Mouse (Mus musculus) midbrain, postnatal 0 days (tissue): Measurements from ENCODE around the gene C1ra. TPM values are rescaled to one million over a fixed set of nuclear protein-coding genes. Genes with fewer than 3 reads are reported as not detected.

Experiments used
- ATAC-seq: fragments of 200-750 bp; cut with Nextera tagmentation; 2 replicates; pipeline ENCODE4 v1.8.0; 2017; ENCODE audit warnings: moderate number of reproducible peaks, mild to moderate bottlenecking, moderate TSS enrichment, moderate library complexity; ENCODE audit not compliant: low FRiP score
- DNase-seq: peaks from one replicate; pipeline ENCODE4 v3.0.0-alpha.2; 2015; ENCODE audit warnings: low spot score
- H3K27ac ChIP-seq: fragments of 300-500 bp; sonication (generic); 2 replicates; pipeline ENCODE4 v1.5.1; 2014; ENCODE audit warnings: low read depth, mild to moderate bottlenecking, low read length, mixed read lengths
- H3K27me3 ChIP-seq: fragments of 300-500 bp; sonication (generic); 2 replicates; pipeline ENCODE4 v1.6.1; 2014; ENCODE audit warnings: low read length, control low read depth, mixed read lengths; ENCODE audit not compliant: insufficient read depth
- H3K36me3 ChIP-seq: fragments of 300-500 bp; sonication (generic); 2 replicates; pipeline ENCODE4 v1.6.1; 2014; ENCODE audit warnings: low read length, control low read depth, mixed read lengths; ENCODE audit not compliant: insufficient read depth
- H3K4me1 ChIP-seq: fragments of 300-500 bp; sonication (generic); 2 replicates; pipeline ENCODE4 v1.6.1; 2014; ENCODE audit warnings: mild to moderate bottlenecking, control low read depth, antibody characterized with exemption, low read length, mixed read lengths; ENCODE audit not compliant: insufficient read depth
- H3K4me2 ChIP-seq: fragments of 300-500 bp; sonication (generic); 2 replicates; pipeline ENCODE4 v1.6.1; 2014; ENCODE audit warnings: low read depth, mild to moderate bottlenecking, low read length, mixed read lengths; ENCODE audit not compliant: poor library complexity, severe bottlenecking
- H3K4me3 ChIP-seq: fragments of 300-500 bp; sonication (generic); 2 replicates; pipeline ENCODE4 v1.5.1; 2014; ENCODE audit warnings: low read depth, mild to moderate bottlenecking, low read length, moderate library complexity
- H3K9ac ChIP-seq: fragments of 300-500 bp; sonication (generic); replicated peaks from 2 replicates; pipeline ENCODE4 v1.6.1; 2014; ENCODE audit warnings: mild to moderate bottlenecking, low read length, moderate library complexity, mixed read lengths; ENCODE audit not compliant: poor library complexity, severe bottlenecking
- H3K9me3 ChIP-seq: fragments of 300-500 bp; sonication (generic); 2 replicates; pipeline ENCODE4 v1.6.1; 2016; ENCODE audit warnings: low read length, control low read depth
- CTCF ChIP-seq: IDR thresholded peaks from 2 replicates; pipeline ENCODE4 v1.5.1; 2016; ENCODE audit warnings: antibody characterized with exemption, mild to moderate bottlenecking
- WGBS: fragments of 180-500 bp; shearing (Covaris S2); extraction: QIAGEN DNeasy Blood & Tissue Kit; methylation state at CpG from one replicate; pipeline ENCODE4 v1.1.7; 2014; 5-methylcytosine and 5-hydroxymethylcytosine counted together
- polyA plus RNA-seq: library from polyadenylated mRNA; unstranded; fragments of >200 nt; fragmentation: Nextera tagmentation; extraction: Ambion mirVana; gene quantifications from 2 replicates; pipeline ENCODE4 v1.2.1, GENCODE M21; 2015
- total RNA-seq: library from RNA; depleted of rRNA; stranded (reverse); fragments of >200 nt; gene quantifications from 2 replicates; pipeline ENCODE4 v1.2.3, GENCODE M21; 2014; rRNA removed

C1ra gene
- total RNA-seq (0.24 and 0.49 TPM in 2 replicates), polyA plus RNA-seq (0.42 and 0.54 TPM in 2 replicates)

GRCm38 (mm10) chr6:124512355-124512836 lies at the start of gene C1ra:
TSS of gene C1ra (plus strand) at chr6:124512405.
- peak; percentile 85 for TF ChIP-seq CTCF
- ATAC-seq (no peak), DNase-seq (peak; percentile 35)
- H3K4me3 ChIP-seq = no peak within 1 kb of the TSS
- H3K9me3 ChIP-seq = no peaks in the 10 kb centered on the region
- no peaks in the 10 kb centered on the region for H3K27me3 ChIP-seq
- H3K27ac ChIP-seq = no peak within 1 kb of the TSS
- H3K9ac ChIP-seq = no peak within 1 kb of the TSS
- no peaks in the 10 kb centered on the region for H3K4me1 ChIP-seq
- H3K4me2 ChIP-seq = peak within 1 kb of the TSS; percentile 34; the same call in 1 of the 2 replicates
- 7% methylated on average over 6 of the region's 6 CpGs for WGBS
- H3K36me3 ChIP-seq = no peaks in the 10 kb centered on the region

DNA sequence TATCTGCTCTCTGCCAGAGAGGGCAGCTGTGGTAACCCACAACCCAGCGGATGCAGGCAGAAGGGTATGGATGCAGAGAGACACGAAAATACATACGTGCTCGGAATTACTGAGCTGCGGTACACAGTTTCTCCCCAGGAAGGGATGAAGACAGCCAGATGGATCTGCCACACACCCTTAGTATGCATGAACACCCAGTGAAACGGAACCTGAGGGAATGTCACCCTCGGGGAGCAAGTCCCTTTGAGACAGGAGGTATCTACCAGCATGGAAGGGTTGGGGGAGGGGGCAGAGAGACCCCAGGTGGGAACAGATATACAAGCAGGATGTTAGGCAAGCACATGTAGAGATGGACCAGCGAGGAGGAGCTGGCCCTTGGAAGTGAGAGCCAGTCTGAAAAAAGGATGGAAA lies 48.3 kb upstream of the C1ra start:
- H3K9ac ChIP-seq = peak overlapping the region; percentile 91
- WGBS = 10% methylated on average over 8 of the region's 8 CpGs
- H3K9me3 ChIP-seq = no peaks in the 10 kb centered on the region
- 0 out of 2 replicates have a peak, but pooled peaks cover 11% of the 10 kb centered on the region for H3K36me3 ChIP-seq
- TF ChIP-seq CTCF = no peak; the same call in 1 of the 2 replicates
- peak overlapping the region; percentile 95 for H3K27ac ChIP-seq
- peak overlapping the region; percentile 70 for H3K4me3 ChIP-seq
- no peaks in the 10 kb centered on the region for H3K27me3 ChIP-seq
- DNase-seq = peak; percentile 46
- peak; percentile 43 for ATAC-seq
- H3K4me2 ChIP-seq = peak overlapping the region; percentile 82
- H3K4me1 ChIP-seq = peaks cover 8% of the 10 kb centered on the region; the same call in 1 of the 2 replicates

GRCm38 (mm10) chr6:124464305-124465271 lies 47.6 kb upstream of the C1ra start, which contains the start of gene Clstn3:
TSS of gene Clstn3 (minus strand) at chr6:124464794.
- H3K36me3 ChIP-seq = 0 out of 2 replicates have a peak, but pooled peaks cover 8% of the 10 kb centered on the region
- peak; percentile 96 for ATAC-seq
- TF ChIP-seq CTCF = peak; percentile 11; the same call in 1 of the 2 replicates

DNA sequence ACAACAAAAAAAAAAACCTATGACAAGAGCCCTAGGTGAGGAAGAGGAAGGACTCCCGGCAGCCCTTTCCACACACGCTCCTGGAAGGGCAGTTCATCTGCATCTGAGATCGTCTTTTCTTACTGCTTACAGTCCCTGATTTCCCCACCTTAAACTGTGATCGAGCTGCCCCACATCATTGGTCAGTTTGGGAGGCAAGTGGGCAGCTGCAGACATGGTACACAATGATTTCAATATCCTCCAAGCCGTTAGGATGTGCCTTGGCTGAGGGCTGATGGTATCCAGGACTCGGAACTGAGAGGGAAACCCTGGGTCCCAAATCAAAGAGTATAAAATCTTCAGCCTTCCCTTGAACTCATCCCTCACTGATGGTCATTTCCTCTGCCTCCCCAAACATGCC lies 46.9 kb upstream of the C1ra start:
- H3K36me3 ChIP-seq = 0 out of 2 replicates have a peak, but pooled peaks cover 3% of the 10 kb centered on the region
- H3K9ac ChIP-seq = peak overlapping the region; percentile 91
- H3K27ac ChIP-seq = peak overlapping the region; percentile 95
- peak overlapping the region; percentile 70 for H3K4me3 ChIP-seq
- DNase-seq (no peak), ATAC-seq (no peak)
- 32% methylated on average over 6 of the region's 6 CpGs for WGBS
- peak overlapping the region; percentile 82 for H3K4me2 ChIP-seq
- no peaks in the 10 kb centered on the region for H3K9me3 ChIP-seq
- H3K4me1 ChIP-seq = peaks cover 8% of the 10 kb centered on the region; the same call in 1 of the 2 replicates
- no peaks in the 10 kb centered on the region for H3K27me3 ChIP-seq
- TF ChIP-seq CTCF = no peak

More at GRCm38 (mm10) chr6:124464305-124465271, 47.6 kb upstream of the C1ra start, which contains the start of gene Clstn3:
- H3K4me1 ChIP-seq = peaks cover 8% of the 10 kb centered on the region; the same call in 1 of the 2 replicates
- no peaks in the 10 kb centered on the region for H3K9me3 ChIP-seq
- H3K4me3 ChIP-seq = peak within 1 kb of the TSS; percentile 70
- DNase-seq = peak; percentile 97
- no peaks in the 10 kb centered on the region for H3K27me3 ChIP-seq
- peak within 1 kb of the TSS; percentile 82 for H3K4me2 ChIP-seq
- WGBS = 3% methylated on average over 27 of the region's 27 CpGs
- peak within 1 kb of the TSS; percentile 91 for H3K9ac ChIP-seq
- peak within 1 kb of the TSS; percentile 95 for H3K27ac ChIP-seq

- Histone ChIP-seq H3K27ac (peak overlapping the region; percentile 95), H3K4me3 (peak overlapping the region; percentile 70; the same call in 1 of the 2 replicates), H3K9ac (0 out of 2 replicates have a peak overlapping the region, but pooled peaks have one; percentile 91), H3K4me2 (peak overlapping the region; percentile 82; the same call in 1 of the 2 replicates), H3K27me3 (no peaks in the 10 kb centered on the region), H3K9me3 (no peaks in the 10 kb centered on the region), H3K36me3 (0 out of 2 replicates have a peak, but pooled peaks cover under 1% of the 10 kb centered on the region), H3K4me1 (peaks cover 8% of the 10 kb centered on the region; the same call in 1 of the 2 replicates)
- no peak for TF ChIP-seq CTCF
- ATAC-seq (no peak), DNase-seq (no peak)
- 71% methylated on average over 6 of the region's 6 CpGs for WGBS
Observed at GRCm38 (mm10) chr6:124465729-124466128, 46.5 kb upstream of the C1ra start.
